Mouse (Mus musculus) heart, embryonic 11.5 days (tissue): ENCODE measurements at regions not wholly inside any gene's neighbourhood (a gene's known extent, or its start where the extent isn't known, plus 50 kb on each side); places are given as distances from the start of the nearest gene placed in this dataset.

ENCODE experiments used
- ATAC-seq: fragments of 200-750 bp; cut with Nextera tagmentation; replicated peaks from 2 replicates; pipeline ENCODE4 v1.8.0; 2017; ENCODE audit warnings: moderate library complexity; ENCODE audit not compliant: insufficient number of reproducible peaks, low FRiP score, low TSS enrichment
- H3K27ac ChIP-seq: fragments of 300-500 bp; sonication (generic); 2 replicates; pipeline ENCODE4 v1.5.1; 2014; ENCODE audit warnings: mild to moderate bottlenecking, low read depth, low read length
- H3K27me3 ChIP-seq: fragments of 300-500 bp; sonication (generic); 2 replicates; pipeline ENCODE4 v1.6.1; 2014; ENCODE audit warnings: mild to moderate bottlenecking, low read length, mixed read lengths; ENCODE audit not compliant: control insufficient read depth, insufficient read depth
- H3K36me3 ChIP-seq: fragments of 300-500 bp; sonication (generic); 2 replicates; pipeline ENCODE4 v1.6.1; 2014; ENCODE audit warnings: mild to moderate bottlenecking, low read length, moderate library complexity, mixed read lengths; ENCODE audit not compliant: control insufficient read depth, insufficient read depth
- H3K4me1 ChIP-seq: fragments of 300-500 bp; sonication (generic); 2 replicates; pipeline ENCODE4 v1.6.1; 2014; ENCODE audit warnings: low read length; ENCODE audit not compliant: control insufficient read depth, insufficient read depth
- H3K4me2 ChIP-seq: fragments of 300-500 bp; sonication (generic); 2 replicates; pipeline ENCODE4 v1.6.1; 2014; ENCODE audit warnings: mild to moderate bottlenecking, moderate library complexity
- H3K4me3 ChIP-seq: fragments of 300-500 bp; sonication (generic); 2 replicates; pipeline ENCODE4 v1.5.1; 2014; ENCODE audit warnings: low read depth, low read length
- H3K9ac ChIP-seq: fragments of 300-500 bp; sonication (generic); 2 replicates; pipeline ENCODE4 v1.6.1; 2014; ENCODE audit warnings: mild to moderate bottlenecking, low read depth, low read length, moderate library complexity
- H3K9me3 ChIP-seq: fragments of 300-500 bp; sonication (generic); replicated peaks from 2 replicates; pipeline ENCODE4 v1.6.1; 2016; ENCODE audit warnings: low read length; ENCODE audit not compliant: control insufficient read depth
- WGBS: fragments of 180-500 bp; shearing (Covaris S2); extraction: QIAGEN DNeasy Blood & Tissue Kit; methylation state at CpG from one replicate; pipeline ENCODE4 v1.1.7; 2014; ENCODE audit not compliant: insufficient replicate concordance; 5-methylcytosine and 5-hydroxymethylcytosine counted together

DNA sequence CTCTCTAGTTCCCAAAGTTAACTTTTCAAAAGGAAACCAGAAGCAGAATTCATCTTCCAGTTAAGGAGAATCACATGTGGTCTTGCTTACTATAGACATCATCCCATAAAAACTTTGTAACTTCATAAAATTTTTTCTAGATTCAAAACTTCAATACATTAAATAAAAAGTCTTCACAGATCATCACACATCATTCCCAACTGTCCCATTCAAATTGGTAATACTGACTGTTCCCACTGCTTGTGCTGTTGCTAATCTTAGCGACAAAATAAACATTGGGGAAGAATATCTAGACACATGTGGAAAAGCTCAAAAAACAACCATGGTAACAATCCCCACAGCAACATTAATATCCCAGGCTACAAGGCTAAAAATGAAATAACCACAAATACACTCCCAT is 210.0 kb upstream of the Lrrn1 start:
- ATAC-seq: no peak

DNA sequence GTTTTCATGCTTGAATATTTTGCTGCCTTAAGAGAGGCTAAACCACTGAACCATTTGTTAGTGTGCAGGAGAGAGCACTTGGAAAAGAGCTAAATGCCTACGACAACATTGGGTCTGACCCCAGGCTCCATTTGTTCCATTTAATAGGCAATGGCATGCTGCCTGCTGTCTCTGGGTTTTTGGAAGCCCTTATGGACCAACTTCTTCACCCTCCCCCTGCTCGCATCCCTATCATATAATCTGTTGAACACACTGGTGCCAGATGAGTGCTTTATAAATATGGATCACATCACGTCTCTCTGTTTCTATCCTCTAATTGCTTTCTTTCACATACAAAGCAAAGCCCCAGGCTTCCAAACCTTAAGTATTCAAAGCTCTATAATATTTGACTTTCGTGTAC is 179.1 kb upstream of the Lrrn1 start:
- Histone ChIP-seq H3K9me3 (no peaks in the 10 kb centered on the region), H3K4me3 (no peak overlapping the region), H3K9ac (no peak overlapping the region), H3K36me3 (no peaks in the 10 kb centered on the region), H3K27me3 (no peaks in the 10 kb centered on the region), H3K27ac (no peak overlapping the region), H3K4me1 (no peaks in the 10 kb centered on the region), H3K4me2 (no peak overlapping the region)
- WGBS: 75% methylated on average over 4 of the region's 4 CpGs
- no peak for ATAC-seq

More for the DNA sequence above, 210.0 kb upstream of the Lrrn1 start:
- H3K4me3 ChIP-seq: no peak overlapping the region
- H3K36me3 ChIP-seq: no peaks in the 10 kb centered on the region
- H3K9ac ChIP-seq: no peak overlapping the region
- no peaks in the 10 kb centered on the region for H3K4me1 ChIP-seq
- H3K27me3 ChIP-seq: no peaks in the 10 kb centered on the region
- H3K4me2 ChIP-seq: no peak overlapping the region
- 72% methylated on average over 1 of the region's 1 CpGs for WGBS
- H3K27ac ChIP-seq: no peak overlapping the region
- H3K9me3 ChIP-seq: no peaks in the 10 kb centered on the region

DNA sequence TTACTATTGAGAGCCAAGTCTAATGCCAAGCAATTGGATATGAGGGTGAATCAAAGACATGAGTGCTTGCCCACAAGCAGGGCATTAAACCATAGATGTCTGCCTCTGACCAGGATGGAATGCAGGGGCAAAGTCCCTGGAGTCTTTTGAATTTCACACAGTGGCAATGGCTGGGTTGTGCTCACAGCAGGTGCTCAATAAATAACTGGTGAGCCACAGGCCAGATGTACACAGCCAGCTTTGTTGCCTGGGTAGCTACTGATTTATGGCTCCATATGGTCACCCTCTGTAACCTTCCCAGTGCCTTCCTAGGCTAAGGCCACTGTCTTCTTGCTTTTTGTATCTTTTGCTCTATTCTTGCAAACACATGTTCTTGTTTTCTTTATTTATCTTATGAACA is 154.3 kb upstream of the Lrrn1 start:
- Histone ChIP-seq H3K27ac (no peak overlapping the region), H3K4me1 (no peaks in the 10 kb centered on the region), H3K9me3 (no peaks in the 10 kb centered on the region), H3K9ac (no peak overlapping the region), H3K4me3 (no peak overlapping the region), H3K27me3 (no peaks in the 10 kb centered on the region), H3K4me2 (no peak overlapping the region), H3K36me3 (no peaks in the 10 kb centered on the region)
- ATAC-seq: no peak

DNA sequence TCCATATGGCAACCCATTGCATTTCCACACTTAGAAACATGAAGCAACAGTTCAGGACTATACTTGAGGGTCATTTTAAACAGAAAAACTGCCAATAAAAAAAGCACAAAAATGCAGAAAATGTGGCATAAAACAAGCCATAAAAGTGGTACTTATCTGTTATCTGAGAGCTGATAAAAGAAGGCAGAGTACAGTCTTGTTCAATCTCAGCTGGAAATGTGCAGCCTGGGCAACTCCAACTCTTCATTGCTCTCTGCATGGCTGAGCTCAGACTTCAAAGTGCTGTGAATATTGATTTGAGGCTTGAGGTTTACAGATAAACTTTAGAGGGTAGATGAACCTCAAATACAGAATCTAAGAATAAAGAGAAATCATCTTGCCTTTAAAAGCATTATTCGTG is 151.1 kb upstream of the Lrrn1 start:
- H3K9ac ChIP-seq: no peak overlapping the region
- 77% methylated on average over 1 of the region's 1 CpGs for WGBS
- no peaks in the 10 kb centered on the region for H3K9me3 ChIP-seq
- ATAC-seq: no peak
- H3K4me3 ChIP-seq: no peak overlapping the region
- H3K4me1 ChIP-seq: no peaks in the 10 kb centered on the region
- H3K4me2 ChIP-seq: no peak overlapping the region
- H3K27me3 ChIP-seq: no peaks in the 10 kb centered on the region
- H3K27ac ChIP-seq: no peak overlapping the region
- H3K36me3 ChIP-seq: no peaks in the 10 kb centered on the region

DNA sequence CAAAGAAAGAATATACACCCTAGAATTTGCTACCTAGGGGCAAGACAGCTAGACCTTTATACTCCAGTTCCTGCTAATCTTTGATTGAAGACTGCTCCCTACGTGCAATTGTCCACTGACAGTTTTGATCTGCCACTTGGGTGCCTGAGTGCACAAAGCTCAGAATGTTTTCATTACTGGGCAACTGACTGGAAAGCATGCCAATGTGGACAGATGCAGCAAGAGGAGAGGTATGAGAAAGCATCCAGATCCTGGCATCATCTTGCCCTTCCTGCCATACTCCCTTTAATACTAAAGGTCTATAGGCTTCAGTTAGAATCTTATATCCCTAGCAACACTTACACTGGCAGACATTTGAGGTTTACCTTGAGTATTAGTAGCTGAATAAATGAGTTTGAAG is 148.9 kb upstream of the Lrrn1 start:
- Histone ChIP-seq H3K27ac (no peak overlapping the region), H3K4me3 (no peak overlapping the region), H3K4me2 (no peak overlapping the region), H3K36me3 (no peaks in the 10 kb centered on the region), H3K27me3 (no peaks in the 10 kb centered on the region), H3K9ac (no peak overlapping the region), H3K4me1 (no peaks in the 10 kb centered on the region), H3K9me3 (no peaks in the 10 kb centered on the region)
- ATAC-seq: no peak
- WGBS: 67% methylated on average over 1 of the region's 1 CpGs

DNA sequence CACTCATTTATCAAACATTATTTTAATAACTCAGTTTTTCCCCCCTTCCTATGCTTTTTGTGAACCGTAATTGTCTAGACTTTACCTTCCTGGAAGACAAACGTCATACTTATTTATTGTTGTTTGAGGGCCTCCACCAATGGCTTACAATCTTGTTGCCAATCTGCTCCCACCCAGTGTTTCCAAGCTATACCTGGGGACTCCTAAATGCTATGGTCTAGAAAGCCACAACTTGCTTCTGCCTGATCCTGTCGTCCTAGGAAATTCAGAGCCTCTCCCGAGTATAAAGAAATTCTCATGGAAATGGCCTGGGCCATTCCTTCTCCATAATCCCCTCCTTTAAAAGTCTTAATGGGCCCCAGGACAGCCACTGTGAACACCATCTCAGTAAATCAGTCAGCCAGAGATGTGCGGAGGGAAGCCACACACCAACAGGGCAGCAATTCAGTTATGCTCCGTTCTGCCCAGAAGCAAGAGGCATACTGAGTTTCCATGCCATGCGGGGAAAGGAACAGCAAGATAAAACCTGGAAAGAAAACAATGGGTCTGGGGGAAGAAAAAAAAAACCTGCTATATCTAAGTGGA is 143.4 kb upstream of the Lrrn1 start:
- no peaks in the 10 kb centered on the region for H3K27me3 ChIP-seq
- H3K9me3 ChIP-seq: no peaks in the 10 kb centered on the region
- 63% methylated on average over 7 of the region's 7 CpGs for WGBS
- no peak for ATAC-seq
- no peak overlapping the region for H3K4me3 ChIP-seq
- no peak overlapping the region for H3K9ac ChIP-seq
- H3K4me2 ChIP-seq: no peak overlapping the region
- no peaks in the 10 kb centered on the region for H3K4me1 ChIP-seq
- no peaks in the 10 kb centered on the region for H3K36me3 ChIP-seq
- no peak overlapping the region for H3K27ac ChIP-seq

DNA sequence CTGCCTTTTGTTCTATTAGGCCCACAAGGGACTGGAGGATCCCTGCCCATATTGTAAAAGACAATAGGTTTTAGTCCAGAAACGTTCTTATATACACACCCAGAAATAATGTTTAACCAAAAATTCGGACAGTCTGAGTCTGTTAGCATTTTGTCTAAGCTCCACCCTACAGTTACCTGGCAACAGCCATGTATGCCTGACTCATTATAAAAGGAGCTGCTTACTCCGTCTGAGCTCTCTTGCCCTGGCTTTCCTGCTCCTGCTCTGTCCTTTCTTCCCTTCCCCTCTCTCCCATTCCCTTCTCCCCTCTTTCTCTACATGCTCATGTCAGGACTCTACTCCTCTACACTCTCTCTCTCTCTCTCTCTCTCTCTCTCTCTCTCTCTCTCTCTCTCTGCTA is 139.7 kb upstream of the Lrrn1 start:
- no peak for ATAC-seq
- H3K4me2 ChIP-seq: no peak overlapping the region
- 55% methylated on average over 3 of the region's 3 CpGs for WGBS
- H3K9ac ChIP-seq: no peak overlapping the region
- H3K27me3 ChIP-seq: no peaks in the 10 kb centered on the region
- H3K4me1 ChIP-seq: no peaks in the 10 kb centered on the region
- H3K36me3 ChIP-seq: no peaks in the 10 kb centered on the region
- no peak overlapping the region for H3K4me3 ChIP-seq
- no peak overlapping the region for H3K27ac ChIP-seq
- H3K9me3 ChIP-seq: no peaks in the 10 kb centered on the region

DNA sequence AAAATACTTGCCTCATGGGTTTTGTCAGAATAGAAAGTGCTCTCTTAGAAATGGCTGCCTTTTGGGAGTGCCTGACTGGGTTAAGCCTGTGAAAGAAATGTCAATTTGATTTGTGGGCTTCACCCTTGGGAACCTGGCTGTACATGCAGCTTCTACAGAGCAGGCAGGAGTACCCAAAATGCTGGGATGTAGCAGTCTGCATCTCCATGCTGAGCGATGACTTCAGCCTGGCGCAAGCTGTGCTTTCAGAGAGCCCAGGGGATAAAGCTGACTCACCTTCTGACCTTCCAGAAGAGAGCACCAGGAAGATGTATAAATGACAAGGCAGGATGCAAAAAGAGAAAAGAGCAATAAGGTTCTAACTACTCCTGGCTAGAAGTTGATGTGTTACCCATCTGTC is 135.0 kb upstream of the Lrrn1 start:
- 81% methylated on average over 2 of the region's 2 CpGs for WGBS
- H3K9ac ChIP-seq: no peak overlapping the region

DNA sequence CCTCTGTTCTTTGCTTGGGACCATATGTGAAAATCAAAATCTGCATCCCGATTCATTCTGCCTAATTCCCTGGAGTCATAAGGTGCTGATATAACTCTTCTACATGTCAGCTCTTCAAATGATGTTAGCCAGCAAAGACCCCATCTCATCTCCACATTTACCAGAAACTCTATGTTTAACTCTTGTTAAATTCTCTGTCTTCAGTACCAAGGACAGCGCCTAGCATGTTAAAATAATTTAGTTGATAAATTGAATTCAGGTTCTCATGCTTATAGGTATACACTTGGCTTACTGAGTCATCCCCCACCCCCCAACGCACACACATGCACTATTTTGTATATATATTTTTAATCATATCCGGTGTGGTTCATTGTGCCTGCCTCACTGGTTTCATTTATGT is 113.8 kb upstream of the Lrrn1 start:
- no peak overlapping the region for H3K4me3 ChIP-seq
- no peaks in the 10 kb centered on the region for H3K27me3 ChIP-seq
- H3K4me2 ChIP-seq: no peak overlapping the region
- H3K36me3 ChIP-seq: no peaks in the 10 kb centered on the region
- no peak overlapping the region for H3K27ac ChIP-seq
- no peaks in the 10 kb centered on the region for H3K9me3 ChIP-seq
- H3K4me1 ChIP-seq: no peaks in the 10 kb centered on the region
- ATAC-seq: no peak
- no peak overlapping the region for H3K9ac ChIP-seq
- WGBS: 66% methylated on average over 4 of the region's 4 CpGs

More for the DNA sequence above, 135.0 kb upstream of the Lrrn1 start:
- ATAC-seq: no peak
- Histone ChIP-seq H3K36me3 (no peaks in the 10 kb centered on the region), H3K4me1 (no peaks in the 10 kb centered on the region), H3K4me2 (no peak overlapping the region), H3K9me3 (no peaks in the 10 kb centered on the region), H3K27ac (no peak overlapping the region), H3K4me3 (no peak overlapping the region), H3K27me3 (no peaks in the 10 kb centered on the region)
